Mouse (Mus musculus) activated CD4-positive, CD25-positive, alpha-beta regulatory T cell, adult 4 months (primary cell): Measurements from ENCODE around the gene Me3. TPM values are rescaled to one million over a fixed set of nuclear protein-coding genes. Genes with fewer than 3 reads are reported as not detected.
"Not testable (repeated sequence)": the region's sequence is repeated elsewhere in the genome, so short reads cannot be mapped to it uniquely, and the experiment has no call there.

ENCODE experiments used
- ATAC-seq: one replicate; pipeline ENCODE4 v1.8.0; 2017
- polyA plus RNA-seq, 2 experiments: library from polyadenylated mRNA; unstranded; fragments of 100-300 nt; shearing (Covaris generic); gene quantifications; one replicate each; pipeline ENCODE4 v1.2.1; 2017

The Me3 gene
- polyA plus RNA-seq, 2 experiments from 2014 or later = 0.28 TPM; not detected in 1

DNA sequence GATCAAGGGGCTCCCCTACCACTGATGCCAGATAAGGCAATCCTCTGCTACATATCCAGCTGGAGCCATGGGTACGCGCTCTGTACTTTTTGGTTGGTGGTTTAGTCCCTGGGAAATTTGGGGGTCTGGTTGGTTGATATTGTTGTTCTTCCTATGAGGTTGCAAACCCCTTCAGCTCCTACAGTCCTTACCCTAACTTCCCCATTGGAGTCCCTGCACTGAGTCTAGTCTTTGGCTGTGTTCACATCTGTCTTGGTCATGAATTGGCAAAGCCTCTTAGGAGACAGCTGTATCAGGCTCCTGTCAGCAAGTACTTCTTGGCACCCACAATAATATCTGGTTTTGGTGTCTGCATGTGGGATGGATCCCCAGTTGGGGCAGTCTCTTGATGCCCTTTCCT is 98.9 kb downstream of the Me3 start:
- not testable (repeated sequence) for ATAC-seq

DNA sequence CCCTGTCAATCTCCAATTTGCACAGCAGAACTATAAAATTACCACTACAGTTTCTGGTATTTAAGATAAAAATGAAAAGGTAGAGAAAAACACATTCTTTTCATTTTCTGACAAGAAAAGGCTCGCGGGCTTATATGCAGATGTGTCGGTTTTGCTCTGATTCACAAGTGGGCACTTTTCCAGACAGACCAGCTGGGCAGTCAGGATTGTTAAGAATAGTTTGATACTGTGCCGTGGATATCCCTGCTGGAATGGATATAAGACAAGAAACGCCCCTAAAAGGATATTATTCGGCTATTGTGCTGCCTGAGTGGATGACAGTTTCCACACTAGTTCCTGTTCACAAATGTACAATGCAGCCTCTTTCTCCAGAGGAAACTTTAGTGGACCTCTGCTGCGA is 116.2 kb downstream of the Me3 start:
- ATAC-seq = no peak

DNA sequence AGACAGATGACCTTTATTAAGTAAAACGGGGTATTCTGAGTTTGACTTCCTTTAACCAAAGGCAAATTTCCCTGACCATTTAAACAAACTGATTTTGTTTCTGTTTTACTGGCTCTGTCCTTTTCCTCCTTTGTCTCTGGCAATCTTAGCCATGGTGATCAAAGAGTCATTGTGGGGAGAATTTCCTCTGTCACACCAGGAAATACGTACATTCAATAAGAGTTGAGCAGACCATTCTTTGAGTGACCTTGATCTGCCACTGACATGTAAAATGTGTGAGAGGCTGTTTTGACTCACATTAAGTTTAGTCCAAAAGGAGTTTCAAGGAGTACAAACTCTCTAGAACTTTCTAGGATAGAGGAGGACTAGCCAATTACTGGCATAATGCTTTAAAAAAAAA is 117.0 kb downstream of the Me3 start:
- ATAC-seq = no peak

DNA sequence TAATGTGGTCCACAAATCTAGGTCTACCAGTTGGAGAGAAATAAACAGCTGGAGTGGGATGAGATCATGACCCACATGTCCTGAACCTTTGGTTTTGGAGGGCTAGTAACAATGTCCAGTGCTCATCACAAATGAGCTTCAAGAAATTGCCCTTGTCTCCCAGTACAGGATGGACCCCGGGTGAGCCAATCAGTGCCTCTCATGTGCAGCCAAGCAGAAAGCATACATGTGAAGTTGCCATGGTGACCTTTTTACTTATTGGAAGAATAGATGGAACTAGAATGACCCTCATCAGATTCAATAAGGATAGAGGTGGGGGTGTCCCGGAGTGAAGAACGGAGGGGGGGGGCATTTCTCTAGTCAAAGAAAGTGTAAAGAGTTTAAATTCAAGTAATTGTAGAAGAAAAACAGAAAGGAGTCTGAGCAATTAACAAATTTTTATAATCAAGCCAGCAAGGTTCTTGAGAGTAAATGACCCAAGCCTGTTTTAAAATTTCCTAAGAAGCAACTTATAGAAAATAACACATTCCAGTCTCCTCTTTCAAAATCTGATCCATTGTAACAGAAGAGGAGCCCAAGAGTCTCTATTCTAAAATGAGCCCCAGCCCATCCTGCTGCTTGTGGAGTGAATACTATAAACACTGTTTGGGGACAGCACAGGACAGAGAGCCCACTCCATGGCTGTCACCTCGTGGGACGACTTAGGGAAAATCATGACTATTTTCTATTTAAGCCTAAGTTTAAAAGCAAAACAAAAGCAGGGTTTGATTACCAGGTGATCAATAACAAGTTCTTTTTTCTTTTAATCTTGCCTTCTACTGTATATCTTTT is 134.7 kb downstream of the Me3 start:
- no peak for ATAC-seq

DNA sequence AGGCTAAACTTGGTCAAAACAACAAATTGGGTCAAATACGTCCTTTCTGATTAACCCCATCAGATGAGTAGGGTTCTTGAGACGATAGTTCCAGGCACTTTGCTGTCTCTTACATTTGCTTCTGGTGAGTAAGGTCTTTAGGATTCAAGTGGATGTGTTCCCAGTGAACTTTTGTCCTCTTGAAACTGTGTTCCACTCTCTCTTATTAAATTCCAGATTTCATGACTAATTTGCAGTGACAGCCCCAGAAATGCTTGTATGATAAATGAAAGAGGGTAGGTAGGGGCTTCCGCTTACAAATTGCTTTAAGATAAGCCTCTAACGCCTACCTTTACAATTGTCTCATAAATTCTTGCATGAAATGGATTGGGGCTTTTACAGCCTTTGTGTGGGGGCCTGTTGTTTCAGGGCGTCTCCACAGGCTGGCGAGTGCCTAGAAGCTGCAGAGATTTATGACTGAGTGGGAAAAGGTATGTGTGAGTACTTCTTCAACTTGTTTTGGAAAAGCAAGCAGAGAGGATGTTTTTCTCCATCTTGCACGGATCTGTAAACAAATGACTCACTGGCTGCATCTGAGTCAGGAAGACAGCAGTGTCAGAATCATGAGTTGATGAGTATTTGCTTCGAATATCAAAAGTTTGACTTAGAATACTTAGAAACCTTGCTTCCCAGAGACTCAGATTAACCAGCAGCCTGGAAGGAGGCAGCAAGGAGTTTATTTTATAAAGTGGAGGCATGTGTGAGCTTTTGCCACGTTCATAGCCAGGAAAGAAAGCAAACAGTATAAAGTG is 137.1 kb downstream of the Me3 start:
- no peak for ATAC-seq

DNA sequence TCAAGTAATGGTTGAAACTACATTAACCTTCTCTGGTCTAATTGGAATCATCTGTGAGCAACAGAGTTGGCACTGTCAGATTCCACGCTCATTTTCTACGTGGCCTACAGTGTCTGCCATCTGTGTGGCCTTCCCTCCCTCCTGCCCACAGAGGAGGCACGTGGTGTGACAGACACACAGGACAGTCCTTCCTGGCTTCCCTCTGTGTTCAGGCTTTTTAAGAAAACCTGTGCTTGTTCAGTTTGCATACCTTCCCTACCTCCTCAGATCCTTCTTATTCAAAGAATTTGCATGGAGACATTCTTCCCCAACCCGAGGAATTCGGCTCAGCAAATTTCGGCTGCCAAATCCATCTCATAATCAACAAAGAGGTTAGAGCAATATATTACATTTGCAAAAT is 137.8 kb downstream of the Me3 start:
- no peak for ATAC-seq

DNA sequence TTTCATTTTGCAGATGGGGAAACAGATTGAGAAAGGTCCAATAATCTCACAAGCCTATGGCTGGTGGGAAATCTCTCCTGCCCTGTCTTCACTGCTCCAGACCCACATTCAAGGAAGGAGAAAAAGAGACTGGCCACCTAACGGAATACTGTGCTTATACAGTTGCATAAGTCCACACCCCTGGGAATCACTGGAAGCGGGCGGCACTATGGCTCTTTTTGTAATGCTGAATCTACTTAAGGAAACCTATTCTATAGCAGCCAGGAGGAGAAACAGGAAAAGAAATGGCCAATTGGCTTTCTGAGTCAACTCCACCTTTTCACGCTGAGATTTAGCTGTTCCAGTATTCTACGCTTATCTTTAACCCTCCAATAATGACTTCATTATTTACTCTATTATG is 140.7 kb downstream of the Me3 start:
- no peak for ATAC-seq

DNA sequence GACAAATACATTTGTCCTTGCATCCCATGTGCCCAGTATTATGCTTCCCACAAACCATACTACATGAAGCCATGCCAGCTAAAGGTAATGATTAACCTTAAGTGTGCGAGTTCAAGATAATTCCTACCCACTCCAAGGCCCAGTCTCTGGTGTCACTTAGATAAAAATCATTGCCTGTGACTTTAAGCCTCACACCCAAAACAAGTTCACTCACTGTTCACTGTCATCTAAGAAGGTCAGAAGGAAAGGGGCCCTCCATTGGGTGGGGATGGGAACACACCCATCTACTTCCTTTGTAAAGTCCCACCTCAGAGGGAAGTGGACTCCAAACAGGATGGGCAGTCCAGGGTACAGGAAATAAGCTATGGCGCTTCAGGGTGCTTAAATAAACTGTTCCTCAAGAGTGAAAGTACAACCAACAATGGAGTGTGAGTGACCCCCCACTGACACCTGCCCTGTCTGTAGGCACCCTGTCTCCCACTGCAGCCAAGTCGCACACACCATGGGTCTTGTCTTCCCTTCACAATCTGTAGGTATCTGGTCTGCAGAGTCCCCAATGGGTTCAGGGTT is 141.2 kb downstream of the Me3 start:
- ATAC-seq = no peak

DNA sequence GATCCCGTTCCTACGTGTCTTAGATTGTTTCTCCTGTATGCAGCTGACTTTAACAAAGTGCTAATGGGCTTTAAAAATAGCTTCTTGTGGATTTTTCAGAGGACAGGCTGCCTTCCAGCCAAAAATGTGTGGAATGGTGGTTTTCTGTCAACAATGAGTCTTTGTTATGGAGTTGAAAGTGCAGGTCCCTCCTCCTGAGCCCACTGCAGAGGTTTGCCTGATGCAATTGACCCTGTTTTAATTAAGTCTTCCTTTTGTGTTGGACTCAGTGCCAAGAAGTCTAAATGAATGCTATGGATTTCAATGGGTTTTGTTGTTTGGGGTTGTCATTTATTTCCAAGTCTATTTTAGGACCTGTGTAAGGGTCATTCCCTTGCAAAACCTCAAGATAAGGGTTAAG is 141.7 kb downstream of the Me3 start:
- no peak for ATAC-seq

DNA sequence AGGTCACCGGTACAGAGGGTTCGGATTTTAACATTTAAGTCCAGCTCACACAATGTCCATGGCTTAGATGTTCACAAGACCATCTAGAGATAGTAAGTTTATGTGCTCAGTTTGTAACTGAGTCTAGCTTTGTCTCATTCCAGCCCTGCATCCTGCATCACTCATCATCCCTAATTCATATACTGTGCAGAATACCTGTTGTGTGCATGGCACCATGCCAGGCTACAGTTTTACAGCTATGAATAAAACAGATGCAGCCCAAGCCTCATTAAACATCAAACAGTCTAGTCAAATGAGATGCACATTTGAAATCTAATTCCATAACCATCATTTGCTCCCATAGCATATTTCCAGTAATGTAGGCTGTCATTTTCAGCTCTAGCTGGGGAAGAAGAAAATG is 143.7 kb downstream of the Me3 start:
- no peak for ATAC-seq

DNA sequence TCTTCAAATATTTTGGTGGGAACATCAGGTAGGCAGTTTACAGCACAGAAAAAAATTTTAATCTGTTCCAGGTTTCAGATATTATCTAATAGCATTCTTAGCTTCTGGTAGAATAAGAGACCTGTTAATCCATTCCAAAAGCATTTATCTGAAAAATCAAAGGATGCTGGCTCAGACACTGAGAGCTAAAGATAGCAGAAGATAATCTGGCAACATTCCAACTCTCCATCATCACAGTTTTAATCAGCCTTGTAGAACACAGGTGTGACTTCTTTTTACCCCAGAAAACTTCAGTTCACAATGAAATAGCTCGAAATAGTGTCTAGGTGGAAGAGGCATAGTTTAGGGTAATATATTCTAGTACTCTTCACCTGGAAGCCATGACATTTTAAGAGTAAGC is 149.2 kb downstream of the Me3 start:
- no peak for ATAC-seq

DNA sequence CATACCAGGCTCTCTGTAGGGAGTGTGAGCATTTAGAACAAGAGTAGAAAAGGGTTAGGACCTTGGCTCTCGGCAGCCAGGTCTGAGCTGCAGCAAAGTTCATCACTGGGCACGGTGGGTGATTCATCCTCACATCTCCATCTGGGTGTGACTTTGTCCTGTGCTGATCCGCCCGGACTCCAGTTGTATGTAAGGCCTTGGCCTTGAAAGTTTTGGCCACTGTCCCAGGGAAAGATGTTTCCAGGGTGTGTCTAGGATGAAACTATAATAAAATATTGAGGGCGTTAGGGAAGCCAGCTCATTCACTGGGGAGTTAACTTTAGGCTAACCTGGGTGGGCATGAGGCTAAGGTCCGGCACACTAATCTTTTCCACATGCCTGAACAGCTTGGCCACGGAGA is 155.5 kb downstream of the Me3 start:
- no peak for ATAC-seq

DNA sequence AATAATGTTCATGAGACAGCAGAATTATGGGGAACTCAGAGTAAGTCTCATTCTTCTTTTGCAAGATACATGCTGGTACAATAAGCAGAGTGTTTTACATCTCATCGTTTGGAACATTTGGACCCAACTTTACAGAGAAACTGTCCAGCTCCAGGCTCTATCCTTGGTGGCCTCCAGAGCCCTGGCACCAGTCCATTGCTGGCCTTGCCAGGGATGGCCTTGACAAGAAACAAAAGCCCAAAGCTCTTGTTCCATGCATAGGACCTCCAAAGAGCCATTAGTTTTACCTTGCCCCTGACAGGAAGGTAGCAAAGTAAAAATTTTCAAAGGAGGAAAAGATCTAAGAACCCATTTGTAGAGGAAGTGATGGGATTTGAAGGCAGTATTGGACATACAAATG is 160.4 kb downstream of the Me3 start:
- no peak for ATAC-seq

DNA sequence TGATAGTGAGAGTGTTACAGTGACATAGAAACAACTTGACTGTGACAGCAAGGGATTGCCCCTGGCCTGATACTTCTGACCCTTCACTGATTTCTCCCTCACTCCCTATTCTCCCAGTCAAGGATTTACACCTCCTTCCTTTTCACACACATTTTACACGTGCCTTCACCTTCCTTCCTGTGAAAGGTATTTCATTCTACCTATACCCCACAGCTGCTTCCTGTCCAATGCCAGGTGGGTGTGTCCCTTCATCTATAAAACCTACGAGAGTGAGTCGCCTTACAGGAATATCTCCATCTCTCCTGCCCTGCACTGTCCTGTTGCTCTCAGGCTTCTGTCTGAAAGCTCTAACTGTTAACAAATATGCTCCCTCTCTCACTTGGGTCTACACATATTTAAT is 163.2 kb downstream of the Me3 start:
- ATAC-seq = no peak

DNA sequence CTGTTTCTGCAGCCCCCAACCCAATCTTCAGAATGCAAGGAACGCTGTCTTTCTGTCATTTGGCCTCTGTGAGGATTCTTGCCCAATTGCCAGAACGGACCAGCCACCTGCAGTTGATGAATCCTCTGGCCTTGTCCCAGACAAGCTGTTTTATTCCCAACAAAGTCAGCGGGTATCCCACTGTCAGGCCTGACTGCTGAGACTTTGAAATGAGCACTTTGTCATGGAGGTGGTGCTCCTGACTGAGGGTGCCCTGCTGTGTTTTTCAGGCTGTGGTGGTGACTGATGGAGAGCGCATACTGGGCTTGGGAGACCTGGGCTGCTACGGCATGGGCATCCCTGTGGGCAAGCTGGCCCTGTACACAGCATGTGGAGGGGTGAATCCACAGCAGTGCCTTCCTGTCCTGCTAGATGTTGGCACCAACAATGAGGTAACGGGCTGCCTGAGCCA is 164.2 kb downstream of the Me3 start:
- ATAC-seq = no peak

DNA sequence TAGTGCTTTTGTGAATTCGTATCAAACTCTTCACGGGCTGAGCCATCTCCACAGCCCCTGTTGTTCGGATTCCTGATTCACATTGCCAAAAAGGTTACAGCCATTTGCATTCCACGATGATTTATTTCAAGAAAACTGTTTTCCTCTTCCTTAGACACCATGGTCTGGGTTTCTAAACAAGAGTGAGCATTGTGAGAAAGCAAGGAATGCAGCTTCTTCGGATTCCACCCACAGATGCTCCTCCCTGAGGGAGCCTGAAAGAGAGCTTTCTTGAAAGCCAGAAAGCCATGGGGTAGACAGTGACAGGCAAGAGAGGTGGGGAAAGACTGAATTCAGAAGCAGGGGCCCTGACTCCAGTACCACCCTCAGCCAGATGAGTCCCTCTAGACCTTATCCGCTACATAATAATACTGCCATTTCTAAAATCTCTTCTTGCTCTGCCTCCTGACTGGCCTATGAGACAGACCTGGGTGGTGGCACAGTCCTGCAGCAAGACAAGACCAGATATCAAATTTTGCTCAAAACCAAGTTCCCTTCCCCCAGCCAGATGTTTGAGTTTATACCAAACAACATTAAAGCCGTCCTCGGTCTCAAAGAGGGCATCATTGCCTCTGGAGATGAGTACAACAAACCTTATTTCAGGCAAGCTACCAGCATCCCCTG is 166.3 kb downstream of the Me3 start:
- ATAC-seq = no peak

DNA sequence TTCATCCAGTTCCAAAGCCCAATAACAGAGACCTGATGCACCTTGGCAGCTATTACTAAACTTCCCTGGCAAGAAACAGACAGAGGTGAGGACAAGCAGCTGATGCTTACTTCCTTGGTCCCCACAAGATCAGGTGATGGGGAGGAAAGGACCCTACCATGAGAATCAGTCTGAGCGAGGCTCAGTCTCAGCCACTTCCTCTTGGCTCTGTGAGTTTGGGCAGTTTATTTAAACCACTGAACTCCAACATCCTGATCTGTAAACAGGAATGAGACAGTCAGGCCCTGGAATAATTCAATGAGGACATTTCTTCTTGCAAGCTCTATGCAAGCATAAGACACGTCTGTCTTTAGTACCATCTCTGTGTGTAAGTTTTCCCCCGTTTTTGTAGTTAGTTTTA is 170.3 kb downstream of the Me3 start:
- ATAC-seq = no peak

DNA sequence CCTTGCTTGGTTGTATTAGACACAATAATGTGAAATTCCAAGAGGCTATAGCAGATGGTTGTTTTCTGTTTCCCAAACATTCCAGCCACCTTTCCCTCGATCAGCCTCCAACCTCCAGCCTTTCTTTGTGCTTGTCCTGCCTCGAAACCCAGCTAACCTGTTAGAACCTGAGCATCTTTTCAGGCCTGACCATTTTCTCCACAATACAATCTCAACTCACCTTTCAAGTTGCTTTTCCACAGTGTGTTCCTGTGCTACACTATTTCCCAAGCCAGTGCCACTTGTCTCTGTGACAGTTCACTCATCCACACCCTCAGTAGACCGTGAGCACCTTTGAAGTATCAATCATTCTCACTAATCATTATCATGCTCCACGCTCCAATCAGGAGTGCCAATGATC is 171.8 kb downstream of the Me3 start:
- ATAC-seq = no peak

DNA sequence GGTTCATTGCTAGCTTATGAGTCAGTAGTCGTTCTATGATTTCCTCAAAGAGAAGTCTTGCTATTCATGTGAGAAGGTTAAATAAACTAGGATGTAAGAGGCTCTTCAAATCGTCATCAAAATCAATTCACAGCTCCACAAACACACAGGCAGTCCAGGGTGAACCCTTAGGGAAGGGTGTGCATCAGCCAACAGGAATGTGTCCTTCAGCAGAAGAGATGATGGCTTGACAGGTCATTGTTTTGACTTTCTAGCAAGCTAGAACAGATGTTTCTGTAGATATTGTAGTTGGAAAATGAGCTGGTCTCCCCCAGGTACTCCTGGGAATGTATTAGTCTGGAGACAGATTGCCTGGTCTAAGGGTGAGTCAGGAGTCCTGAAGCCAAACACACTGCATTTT is 177.2 kb downstream of the Me3 start:
- no peak for ATAC-seq

DNA sequence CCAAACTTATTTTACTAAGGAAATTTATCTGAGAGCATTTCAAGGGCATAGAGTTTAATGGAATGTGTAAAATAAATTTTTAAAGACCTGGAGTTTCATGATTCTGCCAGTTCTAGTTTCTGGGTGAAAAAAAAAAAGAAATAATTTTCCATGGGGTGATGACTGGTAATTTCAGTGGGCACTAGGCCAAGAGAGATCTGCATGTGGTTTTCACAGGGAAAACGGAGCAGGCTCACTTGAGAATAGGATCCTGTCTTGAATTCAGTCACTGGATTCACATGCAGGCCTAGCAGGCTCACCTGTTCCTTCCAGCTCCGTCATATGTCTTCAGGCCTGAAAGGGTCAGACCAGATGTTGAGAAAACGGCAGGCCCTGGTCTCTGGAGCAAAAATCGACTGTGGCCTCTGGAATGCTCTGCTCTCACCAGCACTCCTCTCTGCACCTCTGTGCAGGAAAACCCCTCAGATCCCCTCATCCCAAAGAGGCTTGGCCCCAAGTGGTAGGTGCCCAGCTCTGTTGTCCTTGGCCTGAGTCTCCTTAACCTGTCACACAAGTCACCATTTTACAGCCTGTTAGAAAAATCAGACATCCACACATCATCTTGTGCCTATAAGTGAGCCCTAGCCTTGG is 196.4 kb downstream of the Me3 start:
- ATAC-seq = no peak

DNA sequence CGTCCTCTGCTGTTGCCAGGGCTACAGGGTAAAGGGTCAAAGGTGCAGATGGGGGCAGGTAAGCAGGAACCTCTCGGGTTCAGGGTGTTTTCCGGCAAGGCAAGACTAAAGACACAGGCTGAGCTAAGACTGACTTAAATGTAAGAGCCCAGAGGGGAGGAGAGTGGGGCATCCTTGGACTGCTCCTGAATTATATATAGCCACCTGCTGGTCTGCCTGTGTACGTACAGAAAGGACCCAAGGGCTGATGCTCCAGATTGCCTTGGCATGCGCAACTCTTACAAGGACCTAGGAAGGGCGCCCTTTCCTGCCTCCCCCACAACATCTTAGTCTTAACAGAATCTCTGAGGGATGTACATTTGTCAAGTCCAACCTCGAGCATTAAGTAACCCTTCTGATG is 197.0 kb downstream of the Me3 start:
- ATAC-seq = no peak

DNA sequence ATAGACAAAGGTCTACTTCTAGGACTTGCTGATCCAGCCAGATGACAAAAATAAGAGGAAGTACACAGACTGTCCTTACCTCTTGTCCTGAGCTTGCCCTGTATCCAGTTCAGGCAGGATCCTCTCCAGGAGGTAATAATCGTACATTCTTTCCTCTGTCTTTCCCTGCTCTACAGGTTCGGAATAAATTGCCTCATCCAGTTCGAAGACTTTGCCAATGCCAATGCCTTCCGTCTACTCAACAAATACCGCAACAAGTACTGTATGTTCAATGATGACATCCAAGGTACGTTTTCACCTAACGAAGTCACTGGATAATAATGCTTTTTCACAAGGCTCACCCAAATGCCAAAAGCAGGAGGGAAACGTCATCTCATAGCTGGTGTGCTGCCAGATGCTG is 201.3 kb downstream of the Me3 start:
- no peak for ATAC-seq

DNA sequence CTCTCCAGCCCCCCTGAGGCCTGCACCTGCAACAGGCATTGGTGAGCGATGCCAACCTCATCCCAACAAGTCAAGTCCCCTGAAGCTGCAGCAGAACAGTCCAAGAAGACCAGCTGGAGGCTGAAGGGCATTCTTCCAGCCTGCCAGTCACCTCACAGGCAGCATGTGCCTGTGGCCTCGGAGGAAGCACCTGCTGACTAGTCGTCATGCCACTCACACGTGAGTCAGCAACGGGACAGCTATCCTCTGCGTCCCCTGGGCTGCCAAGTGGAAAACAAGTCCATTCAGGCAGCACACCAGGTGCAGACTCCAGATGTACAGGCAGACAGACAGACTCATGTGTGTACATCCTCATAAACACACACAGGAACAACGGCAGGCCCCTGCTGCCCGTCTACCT is 203.4 kb downstream of the Me3 start:
- ATAC-seq = no peak
